Mouse (Mus musculus) embryonic facial prominence, embryonic 12.5 days (tissue): ENCODE measurements around the gene 4930539E08Rik. TPM values are rescaled to one million over a fixed set of nuclear protein-coding genes. Genes with fewer than 3 reads are reported as not detected.

Experiments used
- ATAC-seq: fragments of 200-750 bp; cut with Nextera tagmentation; 2 replicates; pipeline ENCODE4 v1.8.0; 2017; ENCODE audit not compliant: insufficient number of reproducible peaks, insufficient read depth, low FRiP score, low TSS enrichment
- H3K27ac ChIP-seq: fragments of 300-500 bp; sonication (generic); 2 replicates; pipeline ENCODE4 v1.5.1; 2016; ENCODE audit warnings: mild to moderate bottlenecking
- H3K27me3 ChIP-seq: fragments of 300-500 bp; sonication (generic); 2 replicates; pipeline ENCODE4 v1.6.1; 2016; ENCODE audit warnings: mild to moderate bottlenecking, moderate library complexity
- H3K36me3 ChIP-seq: fragments of 300-500 bp; sonication (generic); 2 replicates; pipeline ENCODE4 v1.6.1; 2016; ENCODE audit warnings: mild to moderate bottlenecking
- H3K4me1 ChIP-seq: fragments of 300-500 bp; sonication (generic); 2 replicates; pipeline ENCODE4 v1.6.1; 2016
- H3K4me2 ChIP-seq: fragments of 300-500 bp; sonication (generic); replicated peaks from 2 replicates; pipeline ENCODE4 v1.6.1; 2016; ENCODE audit warnings: mild to moderate bottlenecking, moderate library complexity
- H3K4me3 ChIP-seq: fragments of 300-500 bp; sonication (generic); 2 replicates; pipeline ENCODE4 v1.5.1; 2016; ENCODE audit warnings: mild to moderate bottlenecking
- H3K9ac ChIP-seq: fragments of 300-500 bp; sonication (generic); 2 replicates; pipeline ENCODE4 v1.6.1; 2016; ENCODE audit warnings: mild to moderate bottlenecking, moderate library complexity
- H3K9me3 ChIP-seq: fragments of 300-500 bp; sonication (generic); 2 replicates; pipeline ENCODE4 v1.6.1; 2016; ENCODE audit warnings: mild to moderate bottlenecking, moderate library complexity
- WGBS: fragments of 180-500 bp; shearing (Covaris S2); methylation state at CpG from one replicate; pipeline ENCODE4 v1.1.7; 2016; 5-methylcytosine and 5-hydroxymethylcytosine counted together
- polyA plus RNA-seq: library from polyadenylated mRNA; unstranded; fragments of >200 nt; fragmentation: Nextera tagmentation; extraction: Ambion mirVana; gene quantifications from 2 replicates; pipeline ENCODE4 v1.2.1, GENCODE M21; 2016

Gene 4930539E08Rik
- polyA plus RNA-seq, 1 experiment from 2014 or later = 0.15 TPM

- 74% methylated on average over 10 of the region's 11 CpGs for WGBS
- Histone ChIP-seq H3K36me3 (no peaks in the 10 kb centered on the region), H3K4me3 (no peak overlapping the region), H3K4me1 (no peaks in the 10 kb centered on the region), H3K27ac (no peak overlapping the region), H3K9ac (no peak overlapping the region), H3K4me2 (no peak overlapping the region), H3K9me3 (no peaks in the 10 kb centered on the region), H3K27me3 (no peaks in the 10 kb centered on the region)
- ATAC-seq = no peak
Measured at GRCm38 (mm10) chr17:28942101-28942500, 27.0 kb upstream of the 4930539E08Rik start.

- H3K36me3 ChIP-seq = no peaks in the 10 kb centered on the region
- H3K4me1 ChIP-seq = no peaks in the 10 kb centered on the region
- no peak overlapping the region for H3K4me2 ChIP-seq
- H3K27me3 ChIP-seq = no peaks in the 10 kb centered on the region
- WGBS = 94% methylated on average over 25 of the region's 25 CpGs
- no peak overlapping the region for H3K27ac ChIP-seq
- H3K4me3 ChIP-seq = no peak overlapping the region
- H3K9me3 ChIP-seq = no peaks in the 10 kb centered on the region
- H3K9ac ChIP-seq = no peak overlapping the region
- no peak for ATAC-seq
Measured at GRCm38 (mm10) chr17:28940776-28941555, 25.8 kb upstream of the 4930539E08Rik start.

- no peak overlapping the region for H3K9ac ChIP-seq
- 82% methylated on average over 10 of the region's 10 CpGs for WGBS
- ATAC-seq = no peak
- H3K27ac ChIP-seq = no peak overlapping the region
- no peaks in the 10 kb centered on the region for H3K9me3 ChIP-seq
- H3K4me3 ChIP-seq = no peak overlapping the region
- H3K4me1 ChIP-seq = no peaks in the 10 kb centered on the region
- no peak overlapping the region for H3K4me2 ChIP-seq
- H3K36me3 ChIP-seq = no peaks in the 10 kb centered on the region
- H3K27me3 ChIP-seq = no peaks in the 10 kb centered on the region
Measured at GRCm38 (mm10) chr17:28936622-28937345, 21.7 kb upstream of the 4930539E08Rik start.

- Histone ChIP-seq H3K9me3 (no peaks in the 10 kb centered on the region), H3K4me1 (no peaks in the 10 kb centered on the region), H3K36me3 (no peaks in the 10 kb centered on the region), H3K4me2 (no peak overlapping the region), H3K27ac (no peak overlapping the region), H3K4me3 (no peak overlapping the region), H3K27me3 (no peaks in the 10 kb centered on the region), H3K9ac (no peak overlapping the region)
- WGBS = 91% methylated on average over 7 of the region's 7 CpGs
- no peak for ATAC-seq
Measured at GRCm38 (mm10) chr17:28936133-28936532, 21.0 kb upstream of the 4930539E08Rik start.

- H3K9ac ChIP-seq = no peak overlapping the region
- 70% methylated on average over 19 of the region's 19 CpGs for WGBS
- H3K4me1 ChIP-seq = peaks cover 10% of the 10 kb centered on the region
- H3K27me3 ChIP-seq = no peaks in the 10 kb centered on the region
- H3K36me3 ChIP-seq = no peaks in the 10 kb centered on the region
- H3K4me3 ChIP-seq = no peak overlapping the region
- no peak for ATAC-seq
- H3K27ac ChIP-seq = no peak overlapping the region
- H3K9me3 ChIP-seq = no peaks in the 10 kb centered on the region
- H3K4me2 ChIP-seq = no peak overlapping the region
Measured at GRCm38 (mm10) chr17:28934120-28934916, 19.2 kb upstream of the 4930539E08Rik start.

- 85% methylated on average over 4 of the region's 4 CpGs for WGBS
- Histone ChIP-seq H3K4me1 (peaks cover 10% of the 10 kb centered on the region), H3K27ac (no peak overlapping the region), H3K27me3 (no peaks in the 10 kb centered on the region), H3K4me2 (no peak overlapping the region), H3K9me3 (no peaks in the 10 kb centered on the region), H3K9ac (no peak overlapping the region), H3K36me3 (no peaks in the 10 kb centered on the region), H3K4me3 (no peak overlapping the region)
- no peak for ATAC-seq
Measured at GRCm38 (mm10) chr17:28932274-28932673, 17.1 kb upstream of the 4930539E08Rik start.

GRCm38 (mm10) chr17:28931436-28932211 lies 16.5 kb upstream of the 4930539E08Rik start:
- 0 out of 2 replicates have a peak overlapping the region, but pooled peaks have one; percentile 20 for H3K27ac ChIP-seq
- WGBS = 90% methylated on average over 18 of the region's 18 CpGs
- H3K36me3 ChIP-seq = no peaks in the 10 kb centered on the region
- H3K27me3 ChIP-seq = no peaks in the 10 kb centered on the region
- no peaks in the 10 kb centered on the region for H3K9me3 ChIP-seq
- no peak overlapping the region for H3K4me2 ChIP-seq
- H3K9ac ChIP-seq = no peak overlapping the region
- H3K4me3 ChIP-seq = no peak overlapping the region
- peaks cover 10% of the 10 kb centered on the region for H3K4me1 ChIP-seq
- no peak for ATAC-seq

- Histone ChIP-seq H3K4me3 (no peak overlapping the region), H3K9me3 (no peaks in the 10 kb centered on the region), H3K9ac (no peak overlapping the region), H3K27ac (peak overlapping the region; percentile 75), H3K4me1 (peaks cover 10% of the 10 kb centered on the region), H3K27me3 (no peaks in the 10 kb centered on the region), H3K4me2 (no peak overlapping the region; the same call in 1 of the 2 replicates), H3K36me3 (no peaks in the 10 kb centered on the region)
- ATAC-seq = peak; percentile 87
- WGBS = 16% methylated on average over 14 of the region's 14 CpGs
Measured at GRCm38 (mm10) chr17:28930392-28931074, 15.4 kb upstream of the 4930539E08Rik start.

- no peak overlapping the region for H3K9ac ChIP-seq
- ATAC-seq = no peak
- no peak overlapping the region for H3K4me3 ChIP-seq
- no peaks in the 10 kb centered on the region for H3K9me3 ChIP-seq
- H3K27me3 ChIP-seq = no peaks in the 10 kb centered on the region
- H3K36me3 ChIP-seq = no peaks in the 10 kb centered on the region
- peaks cover 10% of the 10 kb centered on the region for H3K4me1 ChIP-seq
- no peak overlapping the region for H3K27ac ChIP-seq
- WGBS = 91% methylated on average over 4 of the region's 4 CpGs
- H3K4me2 ChIP-seq = no peak overlapping the region
Measured at GRCm38 (mm10) chr17:28929369-28929768, 14.2 kb upstream of the 4930539E08Rik start.

GRCm38 (mm10) chr17:28928004-28928403 lies 12.9 kb upstream of the 4930539E08Rik start:
- H3K4me3 ChIP-seq = no peak overlapping the region
- no peak overlapping the region for H3K9ac ChIP-seq
- no peaks in the 10 kb centered on the region for H3K9me3 ChIP-seq
- 92% methylated on average over 9 of the region's 9 CpGs for WGBS
- H3K4me1 ChIP-seq = peaks cover 13% of the 10 kb centered on the region
- no peaks in the 10 kb centered on the region for H3K27me3 ChIP-seq
- ATAC-seq = no peak
- no peak overlapping the region for H3K27ac ChIP-seq
- no peak overlapping the region for H3K4me2 ChIP-seq
- no peaks in the 10 kb centered on the region for H3K36me3 ChIP-seq
